In the genomic region with DNA sequence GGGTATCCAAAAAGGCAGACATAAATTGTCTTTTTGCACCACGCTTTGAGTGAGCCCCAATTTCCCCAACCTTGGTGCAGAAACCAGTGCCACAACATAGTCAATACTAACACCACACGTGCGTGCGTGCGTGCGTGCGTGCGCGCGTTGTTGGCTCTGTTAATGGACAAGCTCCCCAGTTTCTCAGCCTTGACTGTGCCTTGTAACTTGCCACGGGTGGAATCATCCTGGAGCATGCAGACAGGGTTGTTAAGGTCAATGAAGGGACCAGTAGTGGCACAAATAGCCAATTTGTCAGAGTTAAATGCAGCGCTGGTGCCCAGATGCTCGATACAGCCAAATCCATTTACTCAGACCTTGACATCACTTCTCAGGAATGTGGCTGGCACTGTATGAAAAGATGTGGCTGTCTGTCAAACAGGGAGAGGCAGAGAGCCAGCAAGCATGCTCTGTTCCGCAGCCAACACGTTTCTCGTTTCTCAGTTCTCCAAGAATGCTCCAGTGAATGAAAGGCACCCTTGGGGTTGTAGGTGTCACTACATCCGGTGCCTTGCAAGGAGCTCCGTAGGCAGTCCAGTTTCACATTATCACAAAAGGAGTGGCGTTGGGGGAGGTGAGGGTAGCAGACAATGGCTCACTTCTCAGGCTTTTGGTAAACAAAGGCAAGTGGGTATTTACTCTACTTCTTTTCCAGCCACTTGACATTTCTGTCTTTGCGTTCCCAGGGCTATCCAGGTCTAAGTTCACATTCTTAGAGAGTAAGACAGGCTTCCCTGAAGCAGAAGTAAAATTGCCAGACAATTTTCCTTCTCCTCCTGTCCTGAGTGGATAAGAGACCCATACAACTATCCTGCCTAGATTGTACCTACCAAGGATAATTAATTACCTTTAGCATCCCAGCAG, we compare ENCODE assay signal across 7 mouse cellular contexts. TPM values are rescaled to one million over a fixed set of nuclear protein-coding genes. Genes with fewer than 3 reads are reported as not detected.
DNase-seq lines count a peak whose midpoint lies in the region; ATAC-seq and TF ChIP-seq lines count a peak whose summit lies in the region.

No protein-coding gene starts in this region.

- ATAC-seq in forebrain, embryonic 13.5 days, result peak; percentile 96
- peak; percentile 91 for ATAC-seq in hindbrain, embryonic 13.5 days (ENCODE audit: low FRiP score)
- peak; percentile 84 for ATAC-seq in limb, embryonic 14.5 days (ENCODE audit: low FRiP score, low read depth)
- peak; percentile 70 for ATAC-seq in neural tube, embryonic 15.5 days (ENCODE audit: low FRiP score)

- DNase-seq in CD4-positive helper T cell, adult 2 months (ENCODE audit: low read depth, low spot score), result peak; percentile 10
- peak; percentile 72 for DNase-seq in MN1 (ENCODE audit: low spot score)
- peak; percentile 57 for DNase-seq in limb, embryonic 14.5 days (ENCODE audit: low spot score)
- DNase-seq in cerebellum, adult 2 months, result no peak

- WGBS in forebrain, embryonic 13.5 days, result 28% methylated on average over 20 of the region's 20 CpGs
- 44% methylated on average over 20 of the region's 20 CpGs for WGBS in hindbrain, embryonic 13.5 days
- WGBS in limb, embryonic 14.5 days, result 48% methylated on average over 20 of the region's 20 CpGs
- WGBS in neural tube, embryonic 15.5 days, result 49% methylated on average over 20 of the region's 20 CpGs
- 10% methylated on average over 20 of the region's 20 CpGs for WGBS in cerebellum, adult 2 months

- H3K4me2 ChIP-seq in forebrain, embryonic 13.5 days, result peak overlapping the region; percentile 33
- H3K4me2 ChIP-seq in hindbrain, embryonic 13.5 days, result no peak overlapping the region; the same call in 1 of the 2 replicates
- no peak overlapping the region for H3K4me2 ChIP-seq in limb, embryonic 14.5 days (replicated peaks; ENCODE audit: low read depth, low read length, severe bottlenecking)
- H3K4me2 ChIP-seq in neural tube, embryonic 15.5 days, result peak overlapping the region; percentile 22; the same call in 1 of the 2 replicates

- no peaks in the 10 kb centered on the region for H3K9me3 ChIP-seq in forebrain, embryonic 13.5 days (replicated peaks)
- H3K9me3 ChIP-seq in hindbrain, embryonic 13.5 days, result no peaks in the 10 kb centered on the region
- H3K9me3 ChIP-seq in limb, embryonic 14.5 days (ENCODE audit: control insufficient read depth, low read length), result no peaks in the 10 kb centered on the region
- H3K9me3 ChIP-seq in neural tube, embryonic 15.5 days (replicated peaks), result no peaks in the 10 kb centered on the region

- peaks cover 16% of the 10 kb centered on the region for H3K4me1 ChIP-seq in forebrain, embryonic 13.5 days
- H3K4me1 ChIP-seq in hindbrain, embryonic 13.5 days (replicated peaks), result no peaks in the 10 kb centered on the region
- H3K4me1 ChIP-seq in limb, embryonic 14.5 days (ENCODE audit: control insufficient read depth, insufficient read depth, low read length), result peaks cover 6% of the 10 kb centered on the region
- H3K4me1 ChIP-seq in neural tube, embryonic 15.5 days, result no peaks in the 10 kb centered on the region
- H3K4me1 ChIP-seq in cerebellum, adult 2 months (ENCODE audit: control insufficient read depth, insufficient read depth, low read length), result no peaks in the 10 kb centered on the region

- no peaks in the 10 kb centered on the region for H3K27me3 ChIP-seq in forebrain, embryonic 13.5 days
- 0 out of 2 replicates have a peak, but pooled peaks cover 16% of the 10 kb centered on the region for H3K27me3 ChIP-seq in hindbrain, embryonic 13.5 days
- no peaks in the 10 kb centered on the region for H3K27me3 ChIP-seq in limb, embryonic 14.5 days (ENCODE audit: control insufficient read depth, insufficient read depth, low read length)
- no peaks in the 10 kb centered on the region for H3K27me3 ChIP-seq in neural tube, embryonic 15.5 days (replicated peaks)
- no peaks in the 10 kb centered on the region for H3K27me3 ChIP-seq in cerebellum, adult 2 months (ENCODE audit: control insufficient read depth, insufficient read depth, low read length)

- H3K9ac ChIP-seq in forebrain, embryonic 13.5 days, result no peak overlapping the region
- H3K9ac ChIP-seq in hindbrain, embryonic 13.5 days, result no peak overlapping the region
- no peak overlapping the region for H3K9ac ChIP-seq in limb, embryonic 14.5 days (ENCODE audit: low read depth, low read length, severe bottlenecking)
- H3K9ac ChIP-seq in neural tube, embryonic 15.5 days (replicated peaks), result no peak overlapping the region

- peak overlapping the region; percentile 63 for H3K27ac ChIP-seq in forebrain, embryonic 13.5 days
- no peak overlapping the region for H3K27ac ChIP-seq in hindbrain, embryonic 13.5 days
- H3K27ac ChIP-seq in limb, embryonic 14.5 days (replicated peaks; ENCODE audit: low read depth, low read length), result no peak overlapping the region
- H3K27ac ChIP-seq in neural tube, embryonic 15.5 days (replicated peaks), result no peak overlapping the region
- no peak overlapping the region for H3K27ac ChIP-seq in cerebellum, adult 2 months (ENCODE audit: insufficient read depth, low read length)

- H3K36me3 ChIP-seq in forebrain, embryonic 13.5 days (ENCODE audit: poor library complexity, severe bottlenecking), result no peaks in the 10 kb centered on the region
- no peaks in the 10 kb centered on the region for H3K36me3 ChIP-seq in hindbrain, embryonic 13.5 days
- no peaks in the 10 kb centered on the region for H3K36me3 ChIP-seq in limb, embryonic 14.5 days (ENCODE audit: control insufficient read depth, insufficient read depth, low read length)
- no peaks in the 10 kb centered on the region for H3K36me3 ChIP-seq in neural tube, embryonic 15.5 days

- H3K4me3 ChIP-seq in forebrain, embryonic 13.5 days, result no peak overlapping the region
- no peak overlapping the region for H3K4me3 ChIP-seq in hindbrain, embryonic 13.5 days
- H3K4me3 ChIP-seq in limb, embryonic 14.5 days (replicated peaks; ENCODE audit: low read length), result no peak overlapping the region
- no peak overlapping the region for H3K4me3 ChIP-seq in neural tube, embryonic 15.5 days (replicated peaks)
- H3K4me3 ChIP-seq in cerebellum, adult 2 months (replicated peaks; ENCODE audit: insufficient read depth, low read depth, low read length), result no peak overlapping the region

- no peak for TF ChIP-seq POLR2A in limb, embryonic 14.5 days (IDR thresholded peaks at IDR 0.05; ENCODE audit: borderline replicate concordance, extremely low read depth, insufficient read depth, insufficient read length)
- TF ChIP-seq POLR2A in cerebellum, adult 2 months (IDR thresholded peaks at IDR 0.05; ENCODE audit: borderline replicate concordance, insufficient read depth, low read length), result no peak

- TF ChIP-seq CTCF in cerebellum, adult 2 months (IDR thresholded peaks at IDR 0.05; ENCODE audit: borderline replicate concordance, insufficient read depth, low read depth, low read length), result no peak

RNA-seq across cellular contexts. Expression of gene Usp27x, which starts 53.2 kb away (rescaled TPM):
- 1.3 and 1.6 TPM in 2 replicates for polyA plus RNA-seq in forebrain, embryonic 13.5 days (2015; fragmentation: Nextera tagmentation; extraction: Ambion mirVana)
- polyA plus RNA-seq in hindbrain, embryonic 13.5 days (2015; fragmentation: Nextera tagmentation; extraction: Ambion mirVana), result 1.6 and 1.9 TPM in 2 replicates
- polyA plus RNA-seq in limb, embryonic 14.5 days (2012; rRNA removed), result 3.9 and 4.5 TPM in 2 replicates
- 0.51 and 0.52 TPM in 2 replicates for polyA plus RNA-seq in limb, embryonic 14.5 days (2014; fragmentation: Nextera tagmentation; extraction: Ambion mirVana)
- 2.1 and 2.3 TPM in 2 replicates for polyA plus RNA-seq in neural tube, embryonic 15.5 days (2015; fragmentation: Nextera tagmentation; extraction: Ambion mirVana)
- polyA plus RNA-seq in cerebellum, adult 2 months (2012; rRNA removed), result 4.1 and 4.2 TPM in 2 replicates

Comparison
In these comparisons a context has a peak if more than half of its experiments do, and no peak if none do; other contexts are left out.
1. DNase-seq: peak in CD4-positive helper T cell, adult 2 months (single experiment), MN1 (single experiment) and limb, embryonic 14.5 days (single experiment); none in cerebellum, adult 2 months (0 of 2).
2. H3K4me2 ChIP-seq: peak in forebrain, embryonic 13.5 days (single experiment) and neural tube, embryonic 15.5 days (single experiment); none in hindbrain, embryonic 13.5 days (single experiment) and limb, embryonic 14.5 days (single experiment).
3. Peak in every context shown above with its lines, with median percentiles within 50 percentile points of each other: ATAC-seq.